Mouse (Mus musculus): ENCODE data around the gene Krt84. TPM values are rescaled to one million over a fixed set of nuclear protein-coding genes. Genes with fewer than 3 reads are reported as not detected.

The Krt84 gene
- polyA plus RNA-seq, 1 experiment: not detected

DNA sequence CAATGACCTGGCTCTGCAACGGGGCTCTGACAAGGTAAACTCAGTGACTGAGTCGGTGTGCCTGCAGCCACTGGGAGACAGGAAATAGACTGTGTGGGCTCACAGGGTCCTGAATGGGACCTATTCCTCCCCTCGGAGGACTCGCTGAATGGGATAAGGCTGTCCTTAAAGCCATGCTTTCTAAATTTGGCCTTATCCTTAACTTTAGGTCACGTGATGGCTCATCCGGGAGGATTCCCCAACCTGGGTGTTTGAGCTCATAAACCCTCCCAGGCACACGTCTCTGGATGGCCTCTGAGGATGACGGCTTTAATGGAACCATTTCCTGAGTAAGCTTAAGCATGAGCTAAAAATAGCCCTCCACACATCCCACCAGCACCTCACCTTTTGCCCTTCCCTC is 39.9 kb downstream of the Krt84 start:
- Histone ChIP-seq H3K4me3 (replicated peaks; ENCODE audit: control insufficient read depth, low read depth, low read length) (no peak overlapping the region), H3K27ac (ENCODE audit: control insufficient read depth, insufficient read depth, low read depth, low read length, poor library complexity) (no peak overlapping the region), H3K4me1 (ENCODE audit: control insufficient read depth, insufficient read depth, low read length) (peaks cover 2% of the 10 kb centered on the region; the same call in 1 of the 2 replicates)
- TF ChIP-seq CTCF (IDR thresholded peaks at IDR 0.05; ENCODE audit: control insufficient read depth, insufficient read depth, low read length): no peak
- no peak for TF ChIP-seq POLR2A (IDR thresholded peaks at IDR 0.05; ENCODE audit: borderline replicate concordance, control insufficient read depth, low read depth, low read length)
- 49% methylated on average over 8 of the region's 8 CpGs for WGBS

DNA sequence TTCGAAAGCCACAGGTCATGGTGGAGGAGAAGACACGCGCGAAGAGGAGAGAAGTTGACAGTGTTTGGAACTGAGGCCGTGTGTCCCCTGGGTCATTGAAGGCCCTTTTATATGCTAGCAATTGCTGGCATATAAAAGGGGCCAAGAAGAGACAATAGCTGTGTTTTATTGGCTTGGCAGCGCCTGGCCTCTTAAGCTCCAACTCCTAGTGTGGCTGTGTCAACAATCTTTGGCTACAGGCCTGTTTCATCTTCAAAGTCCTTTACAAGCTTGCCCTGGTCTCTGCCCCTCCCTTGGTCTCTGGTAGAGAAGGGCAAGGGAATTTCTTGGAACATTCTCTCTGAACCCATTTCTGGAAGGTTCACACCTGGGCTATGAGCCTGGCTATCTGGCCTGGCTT is 41.2 kb downstream of the Krt84 start, which contains the start of gene Krt83:
Gene Krt83 (minus strand): TSS at position 82 of the 400 bp plus-strand sequence.
- TF ChIP-seq POLR2A (IDR thresholded peaks at IDR 0.05; ENCODE audit: borderline replicate concordance, control insufficient read depth, low read depth, low read length) (no peak), CTCF (IDR thresholded peaks at IDR 0.05; ENCODE audit: control insufficient read depth, insufficient read depth, low read length) (no peak)
- no peak within 1 kb of the TSS for H3K4me3 ChIP-seq (replicated peaks; ENCODE audit: control insufficient read depth, low read depth, low read length)
- 89% methylated on average over 6 of the region's 6 CpGs for WGBS
- H3K27ac ChIP-seq (ENCODE audit: control insufficient read depth, insufficient read depth, low read depth, low read length, poor library complexity): no peak within 1 kb of the TSS
- H3K4me1 ChIP-seq (ENCODE audit: control insufficient read depth, insufficient read depth, low read length): peaks cover 3% of the 10 kb centered on the region; the same call in 1 of the 2 replicates

DNA sequence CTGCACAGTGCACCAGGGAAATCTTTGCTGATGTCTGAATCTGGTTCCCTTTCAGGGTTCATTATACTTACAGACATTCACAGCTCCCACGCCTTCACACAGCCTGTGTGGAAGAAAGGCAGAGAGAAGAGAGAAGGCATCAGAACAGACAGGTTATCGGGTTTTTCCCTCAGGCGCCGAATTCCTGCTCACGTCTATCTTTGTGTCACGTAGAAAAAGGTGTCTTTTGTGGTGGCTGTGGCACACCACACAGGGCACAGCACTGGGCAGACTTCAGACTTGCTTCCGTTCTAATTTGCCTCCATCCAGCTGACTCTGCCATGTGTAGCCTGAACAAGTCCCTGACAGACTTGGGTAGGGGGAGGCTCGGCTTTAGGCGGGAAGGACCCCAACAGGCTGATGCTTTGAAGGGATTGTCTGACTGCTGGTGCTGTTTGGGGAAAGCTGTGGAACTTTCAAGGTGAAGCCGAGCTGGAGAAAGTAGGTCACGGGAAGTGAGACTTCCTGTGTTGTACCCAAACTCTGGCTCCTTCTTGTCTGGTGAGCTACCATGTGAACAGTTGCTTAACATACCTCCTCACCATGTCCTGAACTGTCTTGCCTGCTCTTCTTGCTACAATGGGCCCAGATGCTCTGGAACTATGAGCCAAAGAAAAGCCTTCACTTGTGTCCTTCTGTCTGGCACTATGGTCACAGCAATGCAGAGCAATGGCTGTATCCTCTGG is 46.5 kb downstream of the Krt84 start:
- Histone ChIP-seq H3K4me1 (ENCODE audit: control insufficient read depth, insufficient read depth, low read length) (peaks cover 16% of the 10 kb centered on the region), H3K27ac (ENCODE audit: control insufficient read depth, insufficient read depth, low read depth, low read length, poor library complexity) (peak overlapping the region; percentile 82), H3K4me3 (replicated peaks; ENCODE audit: control insufficient read depth, low read depth, low read length) (no peak overlapping the region)
- WGBS: 31% methylated on average over 11 of the region's 11 CpGs
- TF ChIP-seq POLR2A (IDR thresholded peaks at IDR 0.05; ENCODE audit: borderline replicate concordance, control insufficient read depth, low read depth, low read length) (no peak), CTCF (IDR thresholded peaks at IDR 0.05; ENCODE audit: control insufficient read depth, insufficient read depth, low read length) (no peak)

DNA sequence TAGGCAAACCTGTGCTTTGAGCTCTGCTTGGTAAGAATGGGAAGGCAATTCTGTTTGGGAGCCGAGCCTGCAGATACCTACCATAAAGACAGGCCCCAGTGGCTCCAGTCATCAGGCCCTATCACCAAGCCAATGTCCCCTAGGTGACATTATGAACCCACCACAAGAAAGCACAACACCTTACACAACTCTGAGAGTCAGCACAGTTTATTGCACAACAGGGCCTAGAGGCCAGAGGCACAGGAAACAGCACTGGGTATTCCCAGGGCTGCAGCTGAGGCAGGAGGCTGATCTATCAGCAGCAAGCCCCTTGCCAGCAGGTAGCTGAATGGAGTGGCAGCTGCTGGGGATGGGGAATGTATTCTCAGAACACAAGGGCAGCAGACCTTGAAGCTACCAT is 47.7 kb downstream of the Krt84 start:
- Histone ChIP-seq H3K27ac (ENCODE audit: control insufficient read depth, insufficient read depth, low read depth, low read length, poor library complexity) (peak overlapping the region; percentile 53), H3K4me3 (replicated peaks; ENCODE audit: control insufficient read depth, low read depth, low read length) (no peak overlapping the region), H3K4me1 (ENCODE audit: control insufficient read depth, insufficient read depth, low read length) (peaks cover 16% of the 10 kb centered on the region)
- TF ChIP-seq POLR2A (IDR thresholded peaks at IDR 0.05; ENCODE audit: borderline replicate concordance, control insufficient read depth, low read depth, low read length) (no peak), CTCF (IDR thresholded peaks at IDR 0.05; ENCODE audit: control insufficient read depth, insufficient read depth, low read length) (no peak)
- 47% methylated on average over 1 of the region's 1 CpGs for WGBS

DNA sequence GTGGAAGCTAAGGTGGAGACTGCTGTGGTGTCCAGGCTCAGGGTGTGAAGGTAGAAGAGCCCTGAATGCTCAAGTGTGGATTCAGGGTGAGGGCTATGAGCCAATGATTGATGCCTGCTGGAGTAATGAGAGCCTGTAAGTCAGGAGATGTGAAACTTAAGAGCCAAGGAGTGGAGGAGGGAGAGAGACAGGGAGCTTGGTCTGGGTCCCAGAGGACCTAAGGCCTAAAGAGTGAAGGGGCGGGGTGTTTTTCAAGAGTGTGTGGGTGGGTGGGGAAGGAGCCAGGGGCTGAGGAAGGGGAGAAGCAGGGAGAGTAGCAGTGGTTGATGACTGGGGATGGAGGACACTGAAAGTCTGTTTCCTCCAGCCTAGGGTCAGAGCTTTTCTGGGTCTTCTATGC is 49.0 kb downstream of the Krt84 start:
- H3K27ac ChIP-seq (ENCODE audit: control insufficient read depth, insufficient read depth, low read depth, low read length, poor library complexity): no peak overlapping the region
- TF ChIP-seq POLR2A (IDR thresholded peaks at IDR 0.05; ENCODE audit: borderline replicate concordance, control insufficient read depth, low read depth, low read length) (no peak), CTCF (IDR thresholded peaks at IDR 0.05; ENCODE audit: control insufficient read depth, insufficient read depth, low read length) (no peak)
- WGBS: 88% methylated on average over 1 of the region's 1 CpGs
- no peak overlapping the region for H3K4me3 ChIP-seq (replicated peaks; ENCODE audit: control insufficient read depth, low read depth, low read length)
- H3K4me1 ChIP-seq (ENCODE audit: control insufficient read depth, insufficient read depth, low read length): peaks cover 15% of the 10 kb centered on the region

DNA sequence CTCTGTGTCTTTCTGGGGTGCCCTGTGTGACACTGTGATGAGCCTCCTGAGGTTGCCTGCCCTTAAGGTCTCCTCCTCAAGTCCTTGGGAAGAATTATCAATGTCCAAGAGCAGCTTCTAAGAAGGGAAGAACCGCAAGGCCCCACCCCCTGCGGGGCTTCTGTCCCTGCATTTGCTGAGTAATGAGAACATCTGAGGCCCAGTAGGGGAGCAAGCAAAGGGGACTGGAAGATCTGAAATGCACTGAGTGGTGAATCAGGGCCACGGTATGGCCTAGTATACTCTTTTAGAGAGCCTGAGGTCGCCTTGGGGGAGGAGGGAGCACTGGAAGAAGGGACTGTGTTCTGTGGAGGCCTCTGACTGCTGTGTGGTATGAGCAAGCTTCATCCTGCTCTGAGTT is 50.6 kb downstream of the Krt84 start:
- Histone ChIP-seq H3K4me3 (replicated peaks; ENCODE audit: control insufficient read depth, low read depth, low read length) (no peak overlapping the region), H3K27ac (ENCODE audit: control insufficient read depth, insufficient read depth, low read depth, low read length, poor library complexity) (no peak overlapping the region), H3K4me1 (ENCODE audit: control insufficient read depth, insufficient read depth, low read length) (peaks cover 15% of the 10 kb centered on the region)
- 37% methylated on average over 4 of the region's 4 CpGs for WGBS
- no peak for TF ChIP-seq CTCF (IDR thresholded peaks at IDR 0.05; ENCODE audit: control insufficient read depth, insufficient read depth, low read length)
- TF ChIP-seq POLR2A (IDR thresholded peaks at IDR 0.05; ENCODE audit: borderline replicate concordance, control insufficient read depth, low read depth, low read length): no peak

DNA sequence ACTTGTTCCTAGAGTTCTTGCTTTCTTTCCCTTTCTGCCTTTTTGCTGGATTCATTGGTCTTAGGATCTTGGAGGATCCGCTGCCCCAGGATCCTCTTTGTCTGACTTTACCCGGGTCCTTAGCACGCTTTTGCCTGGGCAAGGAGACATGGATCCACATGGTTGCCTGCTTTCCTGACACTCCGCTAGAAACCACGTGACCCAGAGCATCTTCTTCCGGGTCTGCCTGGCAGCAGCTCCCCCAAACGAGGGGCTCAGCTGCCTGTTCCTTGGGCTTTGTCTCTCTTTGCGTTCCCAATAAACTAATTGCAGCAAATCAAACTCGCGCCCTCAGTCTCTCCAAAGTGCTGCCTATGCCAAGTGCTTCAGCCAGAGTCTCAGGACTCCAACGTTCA is 53.0 kb downstream of the Krt84 start:
- WGBS: 33% methylated on average over 11 of the region's 11 CpGs
- peaks cover 5% of the 10 kb centered on the region for H3K4me1 ChIP-seq (ENCODE audit: control insufficient read depth, insufficient read depth, low read length)
- no peak overlapping the region for H3K4me3 ChIP-seq (replicated peaks; ENCODE audit: control insufficient read depth, low read depth, low read length)
- H3K27ac ChIP-seq (ENCODE audit: control insufficient read depth, insufficient read depth, low read depth, low read length, poor library complexity): no peak overlapping the region
- TF ChIP-seq CTCF (IDR thresholded peaks at IDR 0.05; ENCODE audit: control insufficient read depth, insufficient read depth, low read length): no peak
- no peak for TF ChIP-seq POLR2A (IDR thresholded peaks at IDR 0.05; ENCODE audit: borderline replicate concordance, control insufficient read depth, low read depth, low read length)

DNA sequence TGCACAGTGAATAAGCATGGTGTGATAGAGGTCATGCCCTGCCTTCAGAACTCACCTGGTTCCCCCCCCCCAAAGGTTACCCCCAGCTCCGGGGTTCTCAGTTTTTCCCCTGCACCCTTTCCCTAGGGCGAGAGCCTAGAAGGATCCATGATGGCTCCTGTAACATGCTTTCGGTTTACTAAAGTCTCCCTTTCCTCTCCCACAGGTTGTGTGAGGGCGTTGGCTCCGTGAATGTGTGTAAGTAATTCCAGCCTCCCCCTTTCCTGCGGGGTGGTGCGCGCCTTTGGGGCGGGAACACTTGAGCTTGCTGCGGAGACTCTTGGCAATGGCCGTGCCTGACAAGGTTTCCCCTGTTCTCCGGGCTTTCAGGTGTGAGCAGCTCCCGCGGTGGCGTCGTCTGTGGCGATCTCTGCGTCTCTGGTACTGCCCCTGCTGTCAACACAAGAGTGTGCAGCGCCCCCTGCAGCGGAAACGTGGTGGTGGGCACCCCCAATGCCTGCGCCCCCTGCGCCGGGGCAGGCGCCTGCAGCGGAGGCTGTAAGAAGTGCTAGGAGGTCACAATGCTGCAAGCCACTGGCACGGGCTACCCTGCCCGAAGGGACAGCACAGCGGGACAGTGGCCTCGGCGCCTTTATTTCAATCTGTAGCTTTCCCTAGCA is 53.5 kb downstream of the Krt84 start:
- Histone ChIP-seq H3K4me3 (replicated peaks; ENCODE audit: control insufficient read depth, low read depth, low read length) (peak overlapping the region; percentile 26), H3K27ac (ENCODE audit: control insufficient read depth, insufficient read depth, low read depth, low read length, poor library complexity) (no peak overlapping the region), H3K4me1 (ENCODE audit: control insufficient read depth, insufficient read depth, low read length) (peaks cover 1% of the 10 kb centered on the region)
- WGBS: 6% methylated on average over 31 of the region's 31 CpGs
- TF ChIP-seq CTCF (IDR thresholded peaks at IDR 0.05; ENCODE audit: control insufficient read depth, insufficient read depth, low read length) (peak; percentile 44), POLR2A (IDR thresholded peaks at IDR 0.05; ENCODE audit: borderline replicate concordance, control insufficient read depth, low read depth, low read length) (no peak)

Other genes with a start within 250 kb of the Krt84 start
- gene Atg101, start 248.5 kb downstream of the Krt84 start, polyA plus RNA-seq (2011; ENCODE audit: insufficient read depth, insufficient read length, low replicate concordance, missing spikeins): 27.4 and 42.0 TPM in 2 replicates
- 0.50 and 1.4 TPM in 2 replicates for gene 6030408B16Rik, start 239.6 kb downstream of the Krt84 start, polyA plus RNA-seq (2011; ENCODE audit: insufficient read depth, insufficient read length, low replicate concordance, missing spikeins)
- gene Krt80, start 162.7 kb downstream of the Krt84 start, polyA plus RNA-seq (2011; ENCODE audit: insufficient read depth, insufficient read length, low replicate concordance, missing spikeins): 1.3 and 3.5 TPM in 2 replicates
- gene Krt7, start 121.8 kb downstream of the Krt84 start, polyA plus RNA-seq (2011; ENCODE audit: insufficient read depth, insufficient read length, low replicate concordance, missing spikeins): 1.3 and 4.3 TPM in 2 replicates
- gene Krt87, start 94.0 kb downstream of the Krt84 start, polyA plus RNA-seq (2011; ENCODE audit: insufficient read depth, insufficient read length, low replicate concordance, missing spikeins): not detected in 2 replicates
- not detected in 2 replicates for gene Krt88, start 85.1 kb downstream of the Krt84 start, polyA plus RNA-seq (2011; ENCODE audit: insufficient read depth, insufficient read length, low replicate concordance, missing spikeins)
- not detected in 2 replicates for gene Krt81, start 69.1 kb downstream of the Krt84 start, polyA plus RNA-seq (2011; ENCODE audit: insufficient read depth, insufficient read length, low replicate concordance, missing spikeins)
- 1.6 TPM in 1 of 2 replicates, not detected in the other for gene Krt86, start 59.3 kb downstream of the Krt84 start, polyA plus RNA-seq (2011; ENCODE audit: insufficient read depth, insufficient read length, low replicate concordance, missing spikeins)
- gene Krt83, start 41.3 kb downstream of the Krt84 start, polyA plus RNA-seq (2011; ENCODE audit: insufficient read depth, insufficient read length, low replicate concordance, missing spikeins): 2.3 and 4.1 TPM in 2 replicates
- not detected in 2 replicates for gene Gm49425, start 15.6 kb downstream of the Krt84 start, polyA plus RNA-seq (2011; ENCODE audit: insufficient read depth, insufficient read length, low replicate concordance, missing spikeins)
- gene Krt82, start 17.8 kb upstream of the Krt84 start, polyA plus RNA-seq (2011; ENCODE audit: insufficient read depth, insufficient read length, low replicate concordance, missing spikeins): not detected in 2 replicates
- not detected in 2 replicates for gene Krt90, start 30.1 kb upstream of the Krt84 start, polyA plus RNA-seq (2011; ENCODE audit: insufficient read depth, insufficient read length, low replicate concordance, missing spikeins)
- not detected in 2 replicates for gene Krt75, start 41.1 kb upstream of the Krt84 start, polyA plus RNA-seq (2011; ENCODE audit: insufficient read depth, insufficient read length, low replicate concordance, missing spikeins)
- gene Gm5414, start 95.4 kb upstream of the Krt84 start, polyA plus RNA-seq (2011; ENCODE audit: insufficient read depth, insufficient read length, low replicate concordance, missing spikeins): not detected in 2 replicates
- not detected in 2 replicates for gene Gm5478, start 114.6 kb upstream of the Krt84 start, polyA plus RNA-seq (2011; ENCODE audit: insufficient read depth, insufficient read length, low replicate concordance, missing spikeins)
- not detected in 2 replicates for gene Krt6b, start 147.5 kb upstream of the Krt84 start, polyA plus RNA-seq (2011; ENCODE audit: insufficient read depth, insufficient read length, low replicate concordance, missing spikeins)
- gene Krt6a, start 161.5 kb upstream of the Krt84 start, polyA plus RNA-seq (2011; ENCODE audit: insufficient read depth, insufficient read length, low replicate concordance, missing spikeins): not detected in 2 replicates
- gene Krt5, start 180.1 kb upstream of the Krt84 start, polyA plus RNA-seq (2011; ENCODE audit: insufficient read depth, insufficient read length, low replicate concordance, missing spikeins): not detected in 2 replicates
- not detected in 2 replicates for gene Krt71, start 210.3 kb upstream of the Krt84 start, polyA plus RNA-seq (2011; ENCODE audit: insufficient read depth, insufficient read length, low replicate concordance, missing spikeins)